Mouse (Mus musculus) CH12.LX (cell line): ENCODE results near the gene Gm20388. TPM values are rescaled to one million over a fixed set of nuclear protein-coding genes. Genes with fewer than 3 reads are reported as not detected.

Experiments used
- DNase-seq: peaks from one replicate; pipeline ENCODE4 v3.0.0-alpha.2; 2013; ENCODE audit errors: extremely low read depth
- H3K27ac ChIP-seq: 2 replicates; pipeline ENCODE4 v1.5.1; 2012; ENCODE audit warnings: low read depth, mild to moderate bottlenecking, control low read depth, moderate library complexity; ENCODE audit not compliant: insufficient read depth
- H3K27me3 ChIP-seq: replicated peaks from 2 replicates; pipeline ENCODE3; 2012; ENCODE audit warnings: inconsistent platforms
- H3K36me3 ChIP-seq, 2 experiments: replicated peaks in 1 of 2; 2 replicates each; pipeline versions ENCODE3 to v1.6.1; 2012; ENCODE audit warnings: inconsistent platforms in 1 of 2, low read length in 1 of 2, mild to moderate bottlenecking in 1 of 2, mixed read lengths in 1 of 2, moderate library complexity in 1 of 2; ENCODE audit not compliant: control insufficient read depth in 1 of 2, insufficient read depth in 1 of 2
- H3K4me1 ChIP-seq, 2 experiments: 2 replicates each; pipeline ENCODE4 v1.6.1; 2012; ENCODE audit warnings: inconsistent platforms in 1 of 2, moderate library complexity in 1 of 2; ENCODE audit not compliant: insufficient read depth in 2 of 2, control insufficient read depth in 1 of 2
- H3K4me2 ChIP-seq: 2 replicates; pipeline ENCODE4 v1.6.1; 2012; ENCODE audit warnings: low read depth, mild to moderate bottlenecking, control low read depth; ENCODE audit not compliant: poor library complexity, insufficient read depth, severe bottlenecking
- H3K4me3 ChIP-seq, 3 experiments: fragments of 150-350 bp in 1 of 3; sonication (generic) in 1 of 3; replicated peaks in 1 of 3; 2 replicates each; pipeline versions ENCODE3 to v1.5.1; 2011 to 2012; ENCODE audit warnings: low read depth in 2 of 3, low read length in 2 of 3, mild to moderate bottlenecking in 2 of 3, moderate library complexity in 2 of 3, control low read depth in 1 of 3, improper control_type of control experiment in 1 of 3, inconsistent platforms in 1 of 3, mixed read lengths in 1 of 3; ENCODE audit not compliant: poor library complexity in 1 of 3
- H3K79me2 ChIP-seq: replicated peaks from 2 replicates; pipeline ENCODE4 v1.6.1; 2012; ENCODE audit warnings: mild to moderate bottlenecking, moderate library complexity; ENCODE audit not compliant: control insufficient read depth, poor library complexity, insufficient read depth, severe bottlenecking; ENCODE audit errors: extremely low read depth
- H3K9ac ChIP-seq: 2 replicates; pipeline ENCODE4 v1.6.1; 2012; ENCODE audit warnings: low read depth, mild to moderate bottlenecking, control low read depth, moderate library complexity; ENCODE audit not compliant: insufficient read depth
- H3K9me3 ChIP-seq: replicated peaks from 2 replicates; pipeline ENCODE3; 2012; ENCODE audit warnings: low read length, inconsistent platforms, mixed read lengths
- CTCF ChIP-seq, 2 experiments: IDR thresholded peaks in 1 of 2; conservative IDR thresholded peaks in 1 of 2; 2 replicates each; pipeline ENCODE4 v1.5.1; 2011 to 2012; ENCODE audit warnings: low read depth in 2 of 2, low read length in 2 of 2, improper control_type of control experiment in 1 of 2, inconsistent platforms in 1 of 2, mild to moderate bottlenecking in 1 of 2, moderate library complexity in 1 of 2
- E2F4 ChIP-seq: IDR thresholded peaks from 2 replicates; pipeline ENCODE4 v1.6.1; 2011; ENCODE audit warnings: low read depth, low read length, improper control_type of control experiment; ENCODE audit not compliant: insufficient replicate concordance
- ETS1 ChIP-seq: conservative IDR thresholded peaks from 2 replicates; pipeline ENCODE4 v1.6.1; 2012; ENCODE audit warnings: low read depth, mild to moderate bottlenecking, inconsistent platforms, low read length, improper control_type of control experiment, moderate library complexity
- HCFC1 ChIP-seq: IDR thresholded peaks from 2 replicates; pipeline ENCODE4 v1.6.1; 2012; ENCODE audit warnings: low read depth, mild to moderate bottlenecking, inconsistent platforms, low read length, improper control_type of control experiment
- JUN ChIP-seq: IDR thresholded peaks from 2 replicates; pipeline ENCODE4 v1.6.1; 2011; ENCODE audit warnings: low read depth, mild to moderate bottlenecking, low read length, improper control_type of control experiment, moderate library complexity; ENCODE audit not compliant: insufficient read depth
- JUND ChIP-seq: conservative IDR thresholded peaks from 2 replicates; pipeline ENCODE4 v1.6.1; 2011; ENCODE audit warnings: low read depth, low read length, improper control_type of control experiment
- MAFK ChIP-seq: IDR thresholded peaks from 2 replicates; pipeline ENCODE4 v1.6.1; 2011; ENCODE audit warnings: low read length, improper control_type of control experiment; ENCODE audit not compliant: insufficient replicate concordance
- MEF2A ChIP-seq: IDR thresholded peaks from 2 replicates; pipeline ENCODE4 v1.6.1; 2014; ENCODE audit warnings: low read depth, mild to moderate bottlenecking, inconsistent platforms, low read length, improper control_type of control experiment, borderline replicate concordance
- MYC ChIP-seq: IDR thresholded peaks from 2 replicates; pipeline ENCODE4 v1.6.1; 2011; ENCODE audit warnings: low read depth, mild to moderate bottlenecking, improper control_type of control experiment, low read length
- RAD21 ChIP-seq: IDR thresholded peaks from 2 replicates; pipeline ENCODE4 v1.6.1; 2011; ENCODE audit warnings: low read depth, mild to moderate bottlenecking, low read length, improper control_type of control experiment, moderate library complexity
- SIN3A ChIP-seq: IDR thresholded peaks from 2 replicates; pipeline ENCODE4 v1.6.1; 2012; ENCODE audit warnings: low read length, improper control_type of control experiment, inconsistent platforms
- TBP ChIP-seq: conservative IDR thresholded peaks from 2 replicates; pipeline ENCODE4 v1.6.1; 2011; ENCODE audit warnings: low read depth, low read length, improper control_type of control experiment
- TCF12 ChIP-seq: IDR thresholded peaks from 2 replicates; pipeline ENCODE4 v1.6.1; 2014; ENCODE audit warnings: low read depth, mild to moderate bottlenecking, inconsistent platforms, low read length, improper control_type of control experiment
- UBTF ChIP-seq: IDR thresholded peaks from 2 replicates; pipeline ENCODE4 v1.6.1; 2012; ENCODE audit warnings: low read depth, mild to moderate bottlenecking, inconsistent platforms, low read length, improper control_type of control experiment, moderate library complexity
- USF1 ChIP-seq: IDR thresholded peaks from 2 replicates; pipeline ENCODE4 v1.6.1; 2014; ENCODE audit warnings: low read depth, mild to moderate bottlenecking, inconsistent platforms, low read length, improper control_type of control experiment
- USF2 ChIP-seq: conservative IDR thresholded peaks from 2 replicates; pipeline ENCODE4 v1.6.1; 2011; ENCODE audit warnings: low read depth, low read length, improper control_type of control experiment
- ZC3H11A ChIP-seq: IDR thresholded peaks from 2 replicates; pipeline ENCODE4 v1.6.1; 2012; ENCODE audit warnings: low read depth, mild to moderate bottlenecking, inconsistent platforms, low read length, improper control_type of control experiment
- ZKSCAN1 ChIP-seq: IDR thresholded peaks from 2 replicates; pipeline ENCODE4 v1.6.1; 2012; ENCODE audit warnings: low read depth, inconsistent platforms, low read length, improper control_type of control experiment, borderline replicate concordance
- ZNF384 ChIP-seq: IDR thresholded peaks from 2 replicates; pipeline ENCODE4 v1.6.1; 2012; ENCODE audit warnings: low read depth, low read length, improper control_type of control experiment, inconsistent platforms
- dilution Hi-C: fragments of 300-500 bp; cut with MboI; formaldehyde crosslinking; loops from 2 replicates; pipeline ENCODE4 v1.14.3; 2020; ENCODE audit warnings: low sequenced_read_pairs; ENCODE audit not compliant: extremely low pct_unique_long_range_greater_than_20kb, extremely low pct_ligation_motif_present
- in situ Hi-C: fragments of 300-500 bp; cut with MboI; formaldehyde crosslinking; loops from 3 replicates; pipeline ENCODE4 v1.14.3; 2019; ENCODE audit warnings: low sequenced_read_pairs, low pct_ligation_motif_present, low pct_unique_long_range_greater_than_20kb, mixed read lengths
- polyA plus RNA-seq: library from polyadenylated mRNA; unstranded; fragments of >175 nt; gene quantifications from 2 replicates; pipeline ENCODE4 v1.2.1, GENCODE M21; 2012; ENCODE audit warnings: low read depth; ENCODE audit not compliant: insufficient read length
- total RNA-seq, 2 experiments: library from RNA; depleted of rRNA; stranded (reverse); fragments of 300-350 nt in 1 of 2; fragments of >200 nt in 1 of 2; gene quantifications; 2 replicates each; pipeline ENCODE4 v1.2.3; 2012 to 2014

The Gm20388 gene
- total and polyA plus RNA-seq, 3 experiments, result 14.8 to 26.3 (median 22.2) TPM

DNA sequence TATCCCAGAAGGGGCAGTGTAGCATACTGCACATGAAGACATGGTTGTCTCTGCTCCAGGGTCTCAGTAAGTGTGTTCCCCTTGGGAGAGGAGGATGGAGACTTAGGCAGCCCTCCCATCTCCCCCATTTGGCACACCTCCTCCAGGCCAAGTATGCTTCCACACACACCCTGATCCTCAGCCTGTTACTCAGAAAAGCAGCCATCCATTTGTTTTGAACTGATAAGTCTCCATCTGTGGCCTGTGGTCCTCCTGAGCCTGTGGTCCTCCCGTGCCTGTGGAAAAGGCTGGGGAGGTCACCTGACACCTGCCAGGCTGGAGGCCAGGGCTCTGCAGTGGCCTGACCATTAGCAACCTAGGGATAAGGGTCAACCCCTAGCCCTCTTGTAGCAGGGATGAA is 515.5 kb downstream of the Gm20388 start:
- Histone ChIP-seq H3K9me3 (no peaks in the 10 kb centered on the region), H3K4me2 (no peak overlapping the region), H3K4me1 (peaks cover 3 to 5% of the 10 kb centered on the region in 2 experiments; a peak in 3 of 4 replicates), H3K9ac (no peak overlapping the region), H3K27ac (no peak overlapping the region), H3K36me3 (no peaks in the 10 kb centered on the region), H3K79me2 (no peaks in the 10 kb centered on the region)
- DNase-seq, result no peak
- in situ Hi-C loops (no loop called here), dilution Hi-C loops (no loop called here)
- TF ChIP-seq E2F4 (no peak), ETS1 (no peak), ZNF384 (no peak), MYC (no peak), UBTF (no peak), CTCF (conservative IDR thresholded peaks at IDR 0.05 in 1 of 2, IDR thresholded peaks at IDR 0.05 in 1 of 2; ENCODE audit: low read depth in 2 of 2, low read length in 2 of 2) (no peak), RAD21 (no peak), USF2 (no peak), JUND (no peak), MAFK (no peak), MEF2A (no peak), TCF12 (no peak), SIN3A (no peak), TBP (no peak)
- TF ChIP-seq, all 38 proteins: peak for 0
- Histone ChIP-seq H3K27me3 (peaks cover 9% of the 10 kb centered on the region), H3K4me3 (no peak overlapping the region)

DNA sequence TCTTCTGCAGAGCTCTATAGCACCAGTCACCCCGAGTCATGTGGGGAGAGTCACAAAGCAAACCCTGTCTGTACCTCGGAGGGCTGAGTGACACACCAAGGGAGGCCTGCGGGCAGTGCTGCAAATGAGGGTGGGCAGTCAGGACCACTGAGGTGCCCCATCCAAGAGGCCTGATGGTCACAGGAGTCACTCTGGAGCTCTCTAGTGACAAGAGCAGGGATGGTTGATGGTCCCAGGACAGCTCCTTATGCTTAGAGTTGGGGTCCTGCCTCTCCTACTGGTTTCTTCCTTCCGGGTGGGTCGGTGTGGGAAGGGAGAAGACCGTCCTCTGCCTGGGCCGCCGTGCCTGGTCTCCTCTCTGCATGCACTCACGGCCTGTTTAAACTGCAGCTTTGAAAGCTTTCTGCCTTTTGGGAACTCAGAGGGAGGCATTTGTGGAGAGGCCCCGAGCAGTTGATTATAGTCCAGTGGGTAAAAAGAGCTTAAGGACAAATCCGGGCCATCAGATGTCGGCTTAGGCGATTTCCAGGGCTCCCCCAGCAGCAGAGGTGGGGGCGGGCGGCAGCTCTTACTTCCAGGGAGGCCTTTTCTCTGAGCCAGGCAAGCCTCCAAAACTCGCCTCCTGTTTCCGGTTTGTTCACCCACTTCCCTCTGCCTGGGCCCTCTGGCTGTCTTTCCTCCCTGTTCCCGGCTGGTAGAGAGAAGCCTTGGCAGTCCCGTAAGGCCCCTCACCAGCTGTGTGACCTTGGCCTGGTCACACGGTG is 516.2 kb downstream of the Gm20388 start:
- no peak for DNase-seq
- Histone ChIP-seq H3K9me3 (no peaks in the 10 kb centered on the region), H3K4me1 (peaks cover 3 to 5% of the 10 kb centered on the region in 2 experiments; a peak in 3 of 4 replicates), H3K27me3 (peaks cover 9% of the 10 kb centered on the region), H3K9ac (no peak overlapping the region), H3K79me2 (no peaks in the 10 kb centered on the region), H3K4me2 (no peak overlapping the region), H3K4me3 (no peak overlapping the region), H3K27ac (no peak overlapping the region), H3K36me3 (no peaks in the 10 kb centered on the region)
- dilution Hi-C loops, result no loop called here
- in situ Hi-C loops, result no loop called here
- TF ChIP-seq TBP (no peak), RAD21 (no peak), ZKSCAN1 (no peak), JUN (no peak), ETS1 (no peak), MYC (no peak), HCFC1 (no peak), USF1 (no peak), JUND (no peak), ZC3H11A (no peak)
